Comparison of ENCODE assay signal across 1 mouse cellular context in genomic region chr15:84577019-84577418, GRCm38 (mm10).
TF ChIP-seq lines count a peak whose summit lies in the region.

No protein-coding gene starts in this region.

TF ChIP-seq in CH12.LX, 34 proteins besides CTCF, POLR2A, EP300 and RAD21 (continued from another document):
- no peak for TF ChIP-seq KAT2A (IDR thresholded peaks at IDR 0.05; ENCODE audit: insufficient replicate concordance, low read length)
- TF ChIP-seq NELFE (IDR thresholded peaks at IDR 0.05; ENCODE audit: low read depth, low read length), result no peak
